Mouse (Mus musculus): ENCODE results near the gene Hcn1. TPM values are rescaled to one million over a fixed set of nuclear protein-coding genes. Genes with fewer than 3 reads are reported as not detected.

The Hcn1 gene
- polyA plus RNA-seq, 1 experiment, result 0.04 TPM

GRCm38 (mm10) chr13:117611881-117612280 lies 9.8 kb downstream of the Hcn1 start:
- no peak overlapping the region for H3K4me3 ChIP-seq (ENCODE audit: insufficient read depth, poor library complexity, severe bottlenecking)
- no peaks in the 10 kb centered on the region for H3K27me3 ChIP-seq (ENCODE audit: control insufficient read depth, insufficient read depth, insufficient read length)
- TF ChIP-seq MAX (IDR thresholded peaks at IDR 0.05) (no peak), MYOD1 (IDR thresholded peaks at IDR 0.05; ENCODE audit: control insufficient read depth, insufficient read length, low read depth) (no peak), CTCF (IDR thresholded peaks at IDR 0.05; ENCODE audit: control insufficient read depth, insufficient read depth, insufficient read length) (no peak), CEBPB (IDR thresholded peaks at IDR 0.05; ENCODE audit: low read depth) (no peak), USF1 (IDR thresholded peaks at IDR 0.05; ENCODE audit: low read depth) (no peak), MYOG (IDR thresholded peaks at IDR 0.05; ENCODE audit: control insufficient read depth, extremely low read depth, insufficient read length) (no peak), FOSL1 (IDR thresholded peaks at IDR 0.05; ENCODE audit: insufficient read depth, low read length, poor library complexity, severe bottlenecking) (no peak)

DNA sequence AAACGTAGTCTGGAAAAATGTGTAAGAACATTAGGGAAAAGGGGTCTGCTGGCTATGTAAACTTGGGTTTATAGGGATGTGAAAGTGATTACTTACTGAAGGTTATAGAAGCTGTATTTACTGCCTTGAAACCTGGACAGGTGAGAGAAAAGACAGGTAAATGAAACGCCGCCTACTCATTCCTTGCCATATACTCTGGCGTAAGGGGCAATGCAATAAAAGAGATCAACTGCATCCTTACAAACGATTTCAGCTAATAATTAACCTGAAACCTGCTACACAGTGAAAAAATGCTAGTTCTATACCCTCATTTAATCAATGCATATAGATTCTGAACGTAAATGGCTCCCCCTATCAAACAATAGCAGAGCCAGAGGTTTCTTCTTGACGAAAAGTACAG lies 17.4 kb downstream of the Hcn1 start:
- Histone ChIP-seq H3ac (ENCODE audit: control insufficient read depth, insufficient read length, low read depth) (no peak overlapping the region), H3K27me3 (ENCODE audit: control insufficient read depth, insufficient read depth, insufficient read length) (no peaks in the 10 kb centered on the region), H3K79me2 (ENCODE audit: control insufficient read depth, insufficient read depth) (no peaks in the 10 kb centered on the region), H3K36me3 (ENCODE audit: control insufficient read depth, insufficient read depth) (no peaks in the 10 kb centered on the region), H3K79me3 (ENCODE audit: low read depth) (no peaks in the 10 kb centered on the region), H3K4me3 (ENCODE audit: insufficient read depth, poor library complexity, severe bottlenecking) (no peak overlapping the region)
- TF ChIP-seq MAX (IDR thresholded peaks at IDR 0.05) (no peak), FOSL1 (IDR thresholded peaks at IDR 0.05; ENCODE audit: insufficient read depth, low read length, poor library complexity, severe bottlenecking) (no peak), CEBPB (IDR thresholded peaks at IDR 0.05; ENCODE audit: low read depth) (no peak), USF1 (IDR thresholded peaks at IDR 0.05; ENCODE audit: low read depth) (no peak), MYOG (IDR thresholded peaks at IDR 0.05; ENCODE audit: control insufficient read depth, extremely low read depth, insufficient read length) (no peak), MYOD1 (IDR thresholded peaks at IDR 0.05; ENCODE audit: control insufficient read depth, insufficient read length, low read depth) (no peak), CTCF (IDR thresholded peaks at IDR 0.05; ENCODE audit: control insufficient read depth, insufficient read depth, insufficient read length) (no peak)

More at GRCm38 (mm10) chr13:117611881-117612280, 9.8 kb downstream of the Hcn1 start:
- no peaks in the 10 kb centered on the region for H3K36me3 ChIP-seq (ENCODE audit: control insufficient read depth, insufficient read depth)
- no peak overlapping the region for H3ac ChIP-seq (ENCODE audit: control insufficient read depth, insufficient read length, low read depth)
- no peaks in the 10 kb centered on the region for H3K79me2 ChIP-seq (ENCODE audit: control insufficient read depth, insufficient read depth)
- no peaks in the 10 kb centered on the region for H3K79me3 ChIP-seq (ENCODE audit: low read depth)

GRCm38 (mm10) chr13:117657501-117657900 lies 55.4 kb downstream of the Hcn1 start:
- Histone ChIP-seq H3K36me3 (ENCODE audit: control insufficient read depth, insufficient read depth) (no peaks in the 10 kb centered on the region), H3K79me3 (ENCODE audit: low read depth) (no peaks in the 10 kb centered on the region), H3K27me3 (ENCODE audit: control insufficient read depth, insufficient read depth, insufficient read length) (no peaks in the 10 kb centered on the region), H3K79me2 (ENCODE audit: control insufficient read depth, insufficient read depth) (no peaks in the 10 kb centered on the region), H3K4me3 (ENCODE audit: insufficient read depth, poor library complexity, severe bottlenecking) (no peak overlapping the region), H3ac (ENCODE audit: control insufficient read depth, insufficient read length, low read depth) (no peak overlapping the region)
- TF ChIP-seq FOSL1 (IDR thresholded peaks at IDR 0.05; ENCODE audit: insufficient read depth, low read length, poor library complexity, severe bottlenecking), result no peak
- TF ChIP-seq MAX (IDR thresholded peaks at IDR 0.05), result no peak
- no peak for TF ChIP-seq MYOG (IDR thresholded peaks at IDR 0.05; ENCODE audit: control insufficient read depth, extremely low read depth, insufficient read length)
- TF ChIP-seq CEBPB (IDR thresholded peaks at IDR 0.05; ENCODE audit: low read depth), result no peak

DNA sequence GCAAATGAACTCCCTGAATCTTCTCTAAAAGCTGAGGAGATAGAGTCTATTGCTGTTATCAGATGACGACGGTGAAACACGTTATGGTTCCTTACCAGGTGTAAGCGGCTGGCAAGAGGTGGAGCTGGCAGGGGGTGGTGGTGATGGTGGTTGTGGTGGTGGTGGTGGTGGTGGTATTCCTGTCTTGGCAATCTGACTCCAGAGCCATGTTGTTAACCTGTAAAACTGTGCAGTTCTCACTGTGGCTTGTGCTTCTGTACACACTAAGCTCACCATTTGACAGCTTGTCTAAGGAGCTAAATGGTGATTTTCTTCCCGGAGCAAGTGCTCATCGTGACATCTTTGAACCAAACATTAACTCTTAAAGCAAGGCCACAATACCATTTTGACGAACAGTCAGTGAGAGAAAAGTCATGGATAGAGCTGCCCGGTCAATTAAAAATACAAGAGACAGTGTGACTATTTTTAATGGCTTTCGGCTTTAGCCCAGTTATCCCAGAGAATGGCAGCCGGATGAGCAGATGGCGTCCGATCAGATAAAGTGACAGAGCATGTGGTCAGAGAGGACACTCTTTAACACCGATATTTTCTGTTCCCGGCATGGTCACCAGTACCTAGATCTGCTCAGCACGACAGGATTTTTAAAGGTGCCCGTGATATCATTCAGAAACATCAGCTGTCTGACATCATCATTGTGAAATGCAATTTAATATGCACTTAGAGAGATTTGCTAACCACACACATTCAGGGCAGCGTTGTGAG lies 56.5 kb downstream of the Hcn1 start:
- Histone ChIP-seq H3K27me3 (ENCODE audit: control insufficient read depth, insufficient read depth, insufficient read length) (no peaks in the 10 kb centered on the region), H3K79me2 (ENCODE audit: control insufficient read depth, insufficient read depth) (no peaks in the 10 kb centered on the region), H3K4me3 (ENCODE audit: insufficient read depth, poor library complexity, severe bottlenecking) (no peak overlapping the region), H3ac (ENCODE audit: control insufficient read depth, insufficient read length, low read depth) (no peak overlapping the region), H3K79me3 (ENCODE audit: low read depth) (no peaks in the 10 kb centered on the region), H3K36me3 (ENCODE audit: control insufficient read depth, insufficient read depth) (no peaks in the 10 kb centered on the region)
- TF ChIP-seq CEBPB (IDR thresholded peaks at IDR 0.05; ENCODE audit: low read depth), result no peak
- TF ChIP-seq MYOD1 (IDR thresholded peaks at IDR 0.05; ENCODE audit: control insufficient read depth, insufficient read length, low read depth), result no peak
- TF ChIP-seq MYOG (IDR thresholded peaks at IDR 0.05; ENCODE audit: control insufficient read depth, extremely low read depth, insufficient read length), result no peak
- no peak for TF ChIP-seq CTCF (IDR thresholded peaks at IDR 0.05; ENCODE audit: control insufficient read depth, insufficient read depth, insufficient read length)
- TF ChIP-seq USF1 (IDR thresholded peaks at IDR 0.05; ENCODE audit: low read depth), result no peak
- no peak for TF ChIP-seq FOSL1 (IDR thresholded peaks at IDR 0.05; ENCODE audit: insufficient read depth, low read length, poor library complexity, severe bottlenecking)
- no peak for TF ChIP-seq MAX (IDR thresholded peaks at IDR 0.05)

DNA sequence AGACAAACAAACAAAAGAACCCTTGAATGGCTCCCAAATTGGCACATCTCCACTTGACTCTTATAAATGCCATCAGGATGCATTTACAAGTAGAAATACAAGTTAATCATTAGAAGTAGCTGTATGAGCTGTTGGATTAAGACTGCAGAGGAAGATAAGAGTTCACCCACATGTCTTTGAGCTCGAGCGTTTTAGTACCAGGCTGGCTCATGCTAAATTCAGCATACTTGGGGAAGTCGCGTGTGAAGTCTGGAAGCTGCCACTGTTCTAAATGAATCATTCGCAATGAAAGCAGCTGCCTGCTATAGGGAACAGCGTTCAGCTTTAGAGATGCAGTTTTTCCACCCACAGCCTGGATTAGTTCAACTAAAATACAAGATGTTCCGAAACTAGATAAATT lies 57.4 kb downstream of the Hcn1 start:
- H3ac ChIP-seq (ENCODE audit: control insufficient read depth, insufficient read length, low read depth), result no peak overlapping the region
- no peaks in the 10 kb centered on the region for H3K79me2 ChIP-seq (ENCODE audit: control insufficient read depth, insufficient read depth)
- H3K36me3 ChIP-seq (ENCODE audit: control insufficient read depth, insufficient read depth), result no peaks in the 10 kb centered on the region
- no peak overlapping the region for H3K4me3 ChIP-seq (ENCODE audit: insufficient read depth, poor library complexity, severe bottlenecking)
- no peak for TF ChIP-seq MYOD1 (IDR thresholded peaks at IDR 0.05; ENCODE audit: control insufficient read depth, insufficient read length, low read depth)
- no peak for TF ChIP-seq CEBPB (IDR thresholded peaks at IDR 0.05; ENCODE audit: low read depth)
- no peak for TF ChIP-seq MYOG (IDR thresholded peaks at IDR 0.05; ENCODE audit: control insufficient read depth, extremely low read depth, insufficient read length)
- TF ChIP-seq FOSL1 (IDR thresholded peaks at IDR 0.05; ENCODE audit: insufficient read depth, low read length, poor library complexity, severe bottlenecking), result no peak
- TF ChIP-seq CTCF (IDR thresholded peaks at IDR 0.05; ENCODE audit: control insufficient read depth, insufficient read depth, insufficient read length), result no peak
- TF ChIP-seq MAX (IDR thresholded peaks at IDR 0.05), result no peak
- no peak for TF ChIP-seq USF1 (IDR thresholded peaks at IDR 0.05; ENCODE audit: low read depth)
- no peaks in the 10 kb centered on the region for H3K27me3 ChIP-seq (ENCODE audit: control insufficient read depth, insufficient read depth, insufficient read length)
- H3K79me3 ChIP-seq (ENCODE audit: low read depth), result no peaks in the 10 kb centered on the region
